Comparison of ENCODE assay signal across 21 mouse cellular contexts in genomic region chr13:80224110-80224509, GRCm38 (mm10).
A peak's percentile ranks its signal among the peaks of the same experiment; 100 is the strongest.
DNase-seq lines count a peak whose midpoint lies in the region; ATAC-seq lines count a peak whose summit lies in the region.
"Had no signal": no experiment of that assay in that cellular context is flagged by ENCODE, and none has a peak within 500 bp of the region (broad histone marks: within the 10 kb centered on the region; RNA-seq: fewer than 3 reads in every experiment).

No protein-coding gene starts in this region.

- intact Hi-C loops in heart, postnatal 36 days (cut with DNase I) = no loop called here

- peak; percentile 60; the same call in 1 of the 2 replicates for ATAC-seq in heart, embryonic 16.5 days (replicated peaks; ENCODE audit: extremely low read depth, insufficient read depth, low FRiP score)
- ATAC-seq in limb, embryonic 13.5 days (ENCODE audit: low FRiP score, low read depth) = peak; percentile 32; the same call in 1 of the 2 replicates
- no peak for ATAC-seq in CD4-positive, CD25-positive, alpha-beta regulatory T cell, adult 4 months
- ATAC-seq: activated CD4-positive, CD25-positive, alpha-beta regulatory T cell, adult 4 months; forebrain, embryonic 13.5 days; forebrain, embryonic 15.5 days; forebrain, postnatal 0 days; Patski had no signal

- H3K9ac ChIP-seq in heart, embryonic 16.5 days (ENCODE audit: low read length) = no peak overlapping the region
- H3K9ac ChIP-seq in limb, embryonic 13.5 days = no peak overlapping the region
- H3K9ac ChIP-seq: embryonic facial prominence, embryonic 13.5 days; forebrain, embryonic 13.5 days; forebrain, embryonic 15.5 days; forebrain, postnatal 0 days had no signal

- no peaks in the 10 kb centered on the region for H3K36me3 ChIP-seq in heart, embryonic 16.5 days (ENCODE audit: control insufficient read depth, insufficient read depth)
- no peaks in the 10 kb centered on the region for H3K36me3 ChIP-seq in limb, embryonic 13.5 days
- no peaks in the 10 kb centered on the region for H3K36me3 ChIP-seq in limb, embryonic 10.5 days
- H3K36me3 ChIP-seq: embryonic facial prominence, embryonic 13.5 days; forebrain, embryonic 15.5 days; G1E had no signal

- no peak overlapping the region for H3K27ac ChIP-seq in heart, embryonic 16.5 days (ENCODE audit: low read length)
- H3K27ac ChIP-seq in limb, embryonic 13.5 days = no peak overlapping the region
- no peak overlapping the region for H3K27ac ChIP-seq in limb, embryonic 10.5 days
- H3K27ac ChIP-seq: embryonic facial prominence, embryonic 13.5 days; forebrain, embryonic 13.5 days; forebrain, embryonic 15.5 days had no signal

- no peak overlapping the region for H3K4me3 ChIP-seq in heart, embryonic 16.5 days (ENCODE audit: low read length)
- H3K4me3 ChIP-seq in limb, embryonic 13.5 days = no peak overlapping the region
- H3K4me3 ChIP-seq in limb, embryonic 10.5 days = no peak overlapping the region
- H3K4me3 ChIP-seq: embryonic facial prominence, embryonic 13.5 days; forebrain, embryonic 13.5 days; forebrain, embryonic 15.5 days had no signal

- WGBS in heart, embryonic 16.5 days = 75% methylated on average over 1 of the region's 1 CpGs
- 70% methylated on average over 1 of the region's 1 CpGs for WGBS in limb, embryonic 13.5 days
- 82% methylated on average over 1 of the region's 1 CpGs for WGBS in limb, embryonic 10.5 days

- no peaks in the 10 kb centered on the region for H3K27me3 ChIP-seq in heart, embryonic 16.5 days (ENCODE audit: control insufficient read depth, insufficient read depth, low read length)
- no peaks in the 10 kb centered on the region for H3K27me3 ChIP-seq in limb, embryonic 13.5 days
- H3K27me3 ChIP-seq in limb, embryonic 10.5 days (ENCODE audit: low read depth, poor library complexity, severe bottlenecking) = no peaks in the 10 kb centered on the region
- H3K27me3 ChIP-seq: CH12.LX; embryonic facial prominence, embryonic 13.5 days; forebrain, embryonic 13.5 days; forebrain, embryonic 15.5 days had no signal

- no peak overlapping the region for H3K4me2 ChIP-seq in heart, embryonic 16.5 days (ENCODE audit: low read depth, low read length)
- H3K4me2 ChIP-seq in limb, embryonic 13.5 days (replicated peaks) = no peak overlapping the region
- H3K4me2 ChIP-seq: embryonic facial prominence, embryonic 13.5 days; forebrain, embryonic 13.5 days; forebrain, embryonic 15.5 days had no signal

- no peak for DNase-seq in heart, postnatal 36 days
- DNase-seq in limb, embryonic 10.5 days (ENCODE audit: low spot score) = no peak
- DNase-seq: adrenal gland, adult 8-10 months; adrenal gland, postnatal 14 days; adrenal gland, postnatal 36 days; cerebellum, adult 11-12 months; cerebellum, adult 2 months; cerebellum, adult 9-10 months; cerebellum, postnatal 10 days; cerebellum, postnatal 25 days; forebrain, postnatal 0 days had no signal

- H3K9me3 ChIP-seq in heart, embryonic 16.5 days (replicated peaks; ENCODE audit: control insufficient read depth, low read length) = no peaks in the 10 kb centered on the region
- H3K9me3 ChIP-seq in limb, embryonic 13.5 days = no peaks in the 10 kb centered on the region
- no peaks in the 10 kb centered on the region for H3K9me3 ChIP-seq in limb, embryonic 10.5 days (replicated peaks)
- H3K9me3 ChIP-seq: embryonic facial prominence, embryonic 13.5 days; forebrain, embryonic 13.5 days; forebrain, embryonic 15.5 days; G1E had no signal

- H3K4me1 ChIP-seq in heart, embryonic 16.5 days (ENCODE audit: control insufficient read depth, insufficient read depth, low read length) = peaks cover 4% of the 10 kb centered on the region; the same call in 1 of the 2 replicates
- no peaks in the 10 kb centered on the region for H3K4me1 ChIP-seq in limb, embryonic 13.5 days
- H3K4me1 ChIP-seq in limb, embryonic 10.5 days = no peaks in the 10 kb centered on the region
- H3K4me1 ChIP-seq: embryonic facial prominence, embryonic 13.5 days; forebrain, embryonic 13.5 days; forebrain, embryonic 15.5 days had no signal
